Mouse (Mus musculus): Measurements from ENCODE around the gene Ampd2. TPM values are rescaled to one million over a fixed set of nuclear protein-coding genes. Genes with fewer than 3 reads are reported as not detected.

The Ampd2 gene
- total and polyA plus RNA-seq, 3 experiments = 54.9 to 201 TPM; not detected in 1

DNA sequence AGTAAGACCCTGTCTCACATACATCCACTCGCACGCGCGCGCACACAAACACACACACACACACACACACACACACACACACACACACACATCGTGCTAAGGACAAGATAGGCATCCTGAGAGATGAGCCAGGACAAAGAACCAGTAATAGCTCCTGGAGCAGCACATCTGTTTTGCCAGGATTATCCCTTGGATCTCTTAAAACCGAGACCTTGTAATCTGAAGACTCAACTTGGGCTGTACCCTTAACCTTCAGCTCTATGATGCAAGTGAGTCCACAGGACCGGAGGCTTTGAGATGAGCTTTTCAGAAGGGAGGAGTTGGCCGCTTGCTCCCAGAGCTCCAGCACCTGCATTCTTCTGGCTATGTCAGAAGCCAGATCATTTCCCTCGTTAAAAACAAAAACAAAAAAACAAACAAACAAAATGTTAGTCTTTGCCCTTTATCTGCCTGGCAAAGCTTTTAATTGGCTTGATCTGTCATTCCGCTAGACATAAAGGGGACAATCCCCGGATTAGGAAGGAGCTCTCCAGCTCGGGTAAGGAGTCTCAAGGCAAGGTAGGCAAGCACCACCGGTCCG lies 6.2 kb upstream of the Ampd2 start, which contains the start of gene Gnat2:
Gene Gnat2 (plus strand): TSS at position 254 of the 580 bp plus-strand sequence.
- Histone ChIP-seq H3K4me3 (ENCODE audit: control insufficient read depth in 1 of 2, insufficient read depth in 1 of 2, low read depth in 2 of 2, low read length in 2 of 2) (peak within 1 kb of the TSS in 1 of 2 experiments; percentile 44; a peak in 1 of 4 replicates), H3K36me3 (ENCODE audit: control insufficient read depth in 1 of 2, insufficient read depth in 2 of 2, low read length in 2 of 2) (peaks cover 0 to 37% of the 10 kb centered on the region in 2 experiments; a peak in 3 of 4 replicates), H3K27ac (ENCODE audit: control insufficient read depth, low read depth, low read length) (peak within 1 kb of the TSS; percentile 43), H3K9me3 (replicated peaks; ENCODE audit: insufficient read depth, low read length) (no peaks in the 10 kb centered on the region), H3K79me2 (ENCODE audit: control insufficient read depth, insufficient read depth, low read length, poor library complexity) (no peaks in the 10 kb centered on the region), H3K9ac (ENCODE audit: control insufficient read depth, low read depth, low read length, poor library complexity, severe bottlenecking) (peak within 1 kb of the TSS; percentile 13; the same call in 1 of the 2 replicates), H3K27me3 (ENCODE audit: control insufficient read depth in 1 of 2, insufficient read depth in 2 of 2, low read length in 2 of 2) (no peaks in the 10 kb centered on the region), H3K4me1 (ENCODE audit: control insufficient read depth in 1 of 2, insufficient read depth in 2 of 2, low read length in 2 of 2) (peaks cover 18 to 42% of the 10 kb centered on the region in 2 experiments)
- TF ChIP-seq NRF1 (IDR thresholded peaks at IDR 0.05; ENCODE audit: insufficient read depth, low read depth, low read length, poor library complexity, severe bottlenecking) (no peak), E2F4 (IDR thresholded peaks at IDR 0.05; ENCODE audit: borderline replicate concordance, low read depth, low read length) (no peak), MXI1 (IDR thresholded peaks at IDR 0.05; ENCODE audit: low read depth, low read length) (no peak), MEF2A (IDR thresholded peaks at IDR 0.05; ENCODE audit: extremely low read depth, insufficient replicate concordance, low read depth, low read length, poor library complexity, severe bottlenecking) (no peak), USF1 (IDR thresholded peaks at IDR 0.05; ENCODE audit: low read depth, low read length) (no peak), CHD1 (IDR thresholded peaks at IDR 0.05; ENCODE audit: low read depth, low read length) (0 out of 2 replicates have a peak, but pooled peaks have one; percentile 58), EP300 (IDR thresholded peaks at IDR 0.05; ENCODE audit: low read depth in 1 of 2, low read length in 2 of 2) (no peak), GABPA (IDR thresholded peaks at IDR 0.05; ENCODE audit: low read depth, low read length) (no peak), NELFE (IDR thresholded peaks at IDR 0.05; ENCODE audit: low read depth, low read length) (no peak)
- no peak for DNase-seq (ENCODE audit: low read depth, low spot score)

DNA sequence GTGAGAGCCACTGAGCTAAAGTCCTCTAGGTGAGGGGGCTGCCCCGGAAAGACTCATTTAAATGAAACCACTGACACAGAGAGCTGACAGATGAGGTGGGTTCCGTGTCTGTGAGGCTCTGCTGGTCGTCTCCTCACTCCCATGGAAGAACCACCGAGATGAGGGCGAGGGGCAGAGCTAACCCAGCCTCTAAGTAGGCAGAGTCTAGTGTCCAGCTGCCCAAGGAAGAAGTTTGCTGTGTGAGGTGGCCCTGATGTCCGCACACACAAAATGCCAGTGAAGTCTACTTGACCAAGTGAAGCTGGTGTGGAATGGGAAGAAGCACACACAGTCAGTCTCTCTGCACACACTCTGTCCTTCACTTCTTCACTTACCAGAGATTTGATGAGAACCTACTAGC lies 5.6 kb upstream of the Ampd2 start:
- no peaks in the 10 kb centered on the region for H3K27me3 ChIP-seq (ENCODE audit: control insufficient read depth in 1 of 2, insufficient read depth in 2 of 2, low read length in 2 of 2)
- no peak for TF ChIP-seq MXI1 (IDR thresholded peaks at IDR 0.05; ENCODE audit: low read depth, low read length)
- TF ChIP-seq POLR2AphosphoS5 (IDR thresholded peaks at IDR 0.05; ENCODE audit: borderline replicate concordance, low read depth, low read length) = no peak
- TF ChIP-seq MEF2A (IDR thresholded peaks at IDR 0.05; ENCODE audit: extremely low read depth, insufficient replicate concordance, low read depth, low read length, poor library complexity, severe bottlenecking) = no peak
- DNase-seq (ENCODE audit: low read depth, low spot score) = no peak
- H3K4me1 ChIP-seq (ENCODE audit: control insufficient read depth in 1 of 2, insufficient read depth in 2 of 2, low read length in 2 of 2) = peaks cover 12 to 41% of the 10 kb centered on the region in 2 experiments
- H3K79me2 ChIP-seq (ENCODE audit: control insufficient read depth, insufficient read depth, low read length, poor library complexity) = peaks cover 2% of the 10 kb centered on the region; the same call in 1 of the 2 replicates
- no peak overlapping the region for H3K4me3 ChIP-seq (ENCODE audit: control insufficient read depth in 1 of 2, insufficient read depth in 1 of 2, low read depth in 2 of 2, low read length in 2 of 2)
- H3K36me3 ChIP-seq (ENCODE audit: control insufficient read depth in 1 of 2, insufficient read depth in 2 of 2, low read length in 2 of 2) = peaks cover 0 to 35% of the 10 kb centered on the region in 2 experiments; a peak in 3 of 4 replicates
- H3K9me3 ChIP-seq (replicated peaks; ENCODE audit: insufficient read depth, low read length) = no peaks in the 10 kb centered on the region
- no peak overlapping the region for H3K27ac ChIP-seq (ENCODE audit: control insufficient read depth, low read depth, low read length)
- H3K9ac ChIP-seq (ENCODE audit: control insufficient read depth, low read depth, low read length, poor library complexity, severe bottlenecking) = no peak overlapping the region

DNA sequence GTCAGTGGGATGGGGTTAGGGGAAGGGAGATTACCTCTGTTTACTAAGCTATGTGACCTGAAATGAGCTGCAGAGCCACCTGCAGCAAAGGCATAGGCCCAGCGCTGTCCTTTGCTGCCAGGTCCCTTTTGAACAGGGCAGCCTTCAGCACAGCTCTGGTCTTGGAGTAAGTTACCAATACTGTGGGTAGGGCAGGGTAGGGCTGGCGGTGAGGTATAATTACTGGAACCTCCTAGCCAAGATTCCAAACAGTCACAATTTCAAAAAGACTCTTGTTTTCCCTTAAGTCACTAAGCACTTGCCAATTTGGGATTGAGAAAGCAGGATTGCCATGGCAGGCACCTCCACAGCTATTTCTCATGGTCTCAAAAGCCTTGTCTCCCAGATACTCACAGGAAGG lies 4.1 kb upstream of the Ampd2 start:
- H3K27ac ChIP-seq (ENCODE audit: control insufficient read depth, low read depth, low read length) = no peak overlapping the region
- no peaks in the 10 kb centered on the region for H3K27me3 ChIP-seq (ENCODE audit: control insufficient read depth in 1 of 2, insufficient read depth in 2 of 2, low read length in 2 of 2)
- no peak overlapping the region for H3K9ac ChIP-seq (ENCODE audit: control insufficient read depth, low read depth, low read length, poor library complexity, severe bottlenecking)
- peaks cover 11% of the 10 kb centered on the region for H3K79me2 ChIP-seq (ENCODE audit: control insufficient read depth, insufficient read depth, low read length, poor library complexity)
- no peaks in the 10 kb centered on the region for H3K9me3 ChIP-seq (replicated peaks; ENCODE audit: insufficient read depth, low read length)
- H3K4me1 ChIP-seq (ENCODE audit: control insufficient read depth in 1 of 2, insufficient read depth in 2 of 2, low read length in 2 of 2) = peaks cover 6 to 36% of the 10 kb centered on the region in 2 experiments
- DNase-seq (ENCODE audit: low read depth, low spot score) = no peak
- H3K36me3 ChIP-seq (ENCODE audit: control insufficient read depth in 1 of 2, insufficient read depth in 2 of 2, low read length in 2 of 2) = peaks cover 0 to 28% of the 10 kb centered on the region in 2 experiments; a peak in 3 of 4 replicates
- no peak overlapping the region for H3K4me3 ChIP-seq (ENCODE audit: control insufficient read depth in 1 of 2, insufficient read depth in 1 of 2, low read depth in 2 of 2, low read length in 2 of 2)
- TF ChIP-seq TAL1 (IDR thresholded peaks at IDR 0.05; ENCODE audit: low read length) (no peak), MEF2A (IDR thresholded peaks at IDR 0.05; ENCODE audit: extremely low read depth, insufficient replicate concordance, low read depth, low read length, poor library complexity, severe bottlenecking) (no peak), USF2 (IDR thresholded peaks at IDR 0.05; ENCODE audit: borderline replicate concordance in 1 of 2, insufficient read depth in 1 of 2, low read depth in 1 of 2, low read length in 2 of 2) (no peak), MAFK (IDR thresholded peaks at IDR 0.05; ENCODE audit: borderline replicate concordance, low read depth, low read length) (no peak), JUND (IDR thresholded peaks at IDR 0.05; ENCODE audit: low read depth, low read length) (no peak), SIN3A (IDR thresholded peaks at IDR 0.05; ENCODE audit: low read length) (no peak), KAT2A (conservative IDR thresholded peaks at IDR 0.05; ENCODE audit: low read depth, low read length) (no peak), ZC3H11A (IDR thresholded peaks at IDR 0.05; ENCODE audit: low read depth, low read length) (no peak), ZMIZ1 (IDR thresholded peaks at IDR 0.05; ENCODE audit: low read depth, low read length) (no peak), HCFC1 (IDR thresholded peaks at IDR 0.05; ENCODE audit: low read depth, low read length) (no peak), ETS1 (IDR thresholded peaks at IDR 0.05; ENCODE audit: low read depth, low read length) (no peak), MYB (IDR thresholded peaks at IDR 0.05; ENCODE audit: low read depth, low read length) (no peak), MXI1 (IDR thresholded peaks at IDR 0.05; ENCODE audit: low read depth, low read length) (no peak), BHLHE40 (IDR thresholded peaks at IDR 0.05; ENCODE audit: borderline replicate concordance, low read depth, low read length) (no peak), MAZ (IDR thresholded peaks at IDR 0.05; ENCODE audit: low read depth, low read length) (no peak)
